Mouse (Mus musculus) olfactory bulb, adult 2 months (tissue): ENCODE data around the gene Vasn. TPM values are rescaled to one million over a fixed set of nuclear protein-coding genes. Genes with fewer than 3 reads are reported as not detected.

Experiments
- H3K27ac ChIP-seq: fragments of 200-500 bp; 2 replicates; pipeline ENCODE4 v1.5.1; 2012; ENCODE audit warnings: low read depth, low read length; ENCODE audit not compliant: insufficient read depth
- H3K4me1 ChIP-seq: fragments of 200-500 bp; 2 replicates; pipeline ENCODE4 v1.6.1; 2012; ENCODE audit warnings: low read length; ENCODE audit not compliant: control insufficient read depth, insufficient read depth
- H3K4me3 ChIP-seq: fragments of 200-500 bp; 2 replicates; pipeline ENCODE4 v1.5.1; 2012; ENCODE audit warnings: mild to moderate bottlenecking, low read depth, low read length, moderate library complexity; ENCODE audit not compliant: insufficient read depth
- CTCF ChIP-seq: fragments of 200-500 bp; IDR thresholded peaks from 2 replicates; pipeline ENCODE4 v1.5.1; 2012; ENCODE audit warnings: low read depth, mild to moderate bottlenecking, low read length, moderate library complexity; ENCODE audit not compliant: insufficient read depth
- POLR2A ChIP-seq: fragments of 200-500 bp; IDR thresholded peaks from 2 replicates; pipeline ENCODE4 v1.6.1; 2012; ENCODE audit warnings: mild to moderate bottlenecking, low read depth, low read length, moderate library complexity; ENCODE audit not compliant: insufficient read depth
- WGBS: fragments of 180-500 bp; shearing (Covaris S2); methylation state at CpG from one replicate; pipeline ENCODE4 v1.1.7; 2018; 5-methylcytosine and 5-hydroxymethylcytosine counted together
- polyA plus RNA-seq: library from polyadenylated mRNA; stranded (reverse); fragments of >200 nt; gene quantifications from 2 replicates; pipeline ENCODE4 v1.2.4, GENCODE M21; 2012; ENCODE audit warnings: low replicate concordance; ENCODE audit not compliant: missing spikeins, insufficient read depth, insufficient read length

Vasn gene
- polyA plus RNA-seq, 1 experiment: not detected

- WGBS: 49% methylated on average over 13 of the region's 13 CpGs
- Histone ChIP-seq H3K27ac (no peak overlapping the region; the same call in 1 of the 2 replicates), H3K4me1 (peaks cover 41% of the 10 kb centered on the region), H3K4me3 (no peak overlapping the region)
- TF ChIP-seq CTCF (no peak), POLR2A (no peak)
Observed at GRCm38 (mm10) chr16:4647651-4648141, 8.0 kb downstream of the Vasn start.

DNA sequence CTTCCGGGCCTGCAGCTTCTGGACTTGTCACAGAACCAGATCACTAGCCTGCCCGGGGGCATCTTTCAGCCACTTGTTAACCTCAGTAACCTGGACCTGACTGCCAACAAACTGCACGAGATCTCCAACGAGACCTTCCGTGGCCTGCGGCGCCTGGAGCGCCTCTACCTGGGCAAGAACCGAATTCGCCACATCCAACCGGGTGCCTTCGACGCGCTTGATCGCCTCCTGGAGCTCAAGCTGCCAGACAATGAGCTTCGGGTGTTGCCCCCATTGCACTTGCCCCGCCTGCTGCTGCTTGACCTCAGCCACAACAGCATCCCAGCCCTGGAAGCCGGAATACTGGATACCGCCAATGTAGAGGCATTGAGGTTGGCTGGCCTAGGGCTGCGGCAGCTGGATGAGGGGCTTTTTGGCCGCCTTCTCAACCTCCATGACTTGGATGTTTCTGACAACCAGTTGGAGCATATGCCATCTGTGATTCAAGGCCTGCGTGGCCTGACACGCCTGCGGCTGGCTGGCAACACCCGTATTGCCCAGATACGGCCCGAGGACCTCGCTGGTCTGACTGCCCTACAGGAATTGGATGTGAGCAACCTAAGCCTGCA lies 8.8 kb downstream of the Vasn start:
- no peak overlapping the region for H3K4me3 ChIP-seq
- TF ChIP-seq CTCF (no peak), POLR2A (no peak)
- WGBS: 89% methylated on average over 28 of the region's 28 CpGs
- H3K4me1 ChIP-seq: peaks cover 34% of the 10 kb centered on the region
- H3K27ac ChIP-seq: no peak overlapping the region

GRCm38 (mm10) chr16:4649211-4649610 lies 9.5 kb downstream of the Vasn start:
- TF ChIP-seq POLR2A: no peak
- TF ChIP-seq CTCF: no peak
- Histone ChIP-seq H3K4me3 (no peak overlapping the region), H3K27ac (no peak overlapping the region), H3K4me1 (peaks cover 28% of the 10 kb centered on the region)
- WGBS: 87% methylated on average over 5 of the region's 5 CpGs

DNA sequence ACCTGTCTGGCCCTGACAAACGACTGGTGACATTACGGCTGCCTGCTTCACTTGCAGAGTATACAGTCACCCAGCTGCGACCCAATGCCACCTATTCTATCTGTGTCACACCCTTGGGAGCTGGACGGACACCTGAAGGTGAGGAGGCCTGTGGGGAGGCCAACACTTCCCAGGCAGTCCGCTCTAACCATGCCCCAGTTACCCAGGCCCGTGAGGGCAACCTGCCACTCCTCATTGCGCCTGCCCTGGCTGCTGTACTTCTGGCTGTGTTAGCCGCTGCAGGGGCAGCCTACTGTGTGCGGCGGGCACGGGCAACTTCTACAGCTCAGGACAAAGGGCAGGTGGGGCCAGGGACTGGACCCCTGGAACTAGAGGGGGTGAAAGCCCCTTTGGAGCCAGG lies 10.0 kb downstream of the Vasn start:
- TF ChIP-seq POLR2A (no peak), CTCF (no peak)
- no peak overlapping the region for H3K27ac ChIP-seq
- 91% methylated on average over 11 of the region's 11 CpGs for WGBS
- no peak overlapping the region for H3K4me3 ChIP-seq
- H3K4me1 ChIP-seq: peaks cover 28% of the 10 kb centered on the region

DNA sequence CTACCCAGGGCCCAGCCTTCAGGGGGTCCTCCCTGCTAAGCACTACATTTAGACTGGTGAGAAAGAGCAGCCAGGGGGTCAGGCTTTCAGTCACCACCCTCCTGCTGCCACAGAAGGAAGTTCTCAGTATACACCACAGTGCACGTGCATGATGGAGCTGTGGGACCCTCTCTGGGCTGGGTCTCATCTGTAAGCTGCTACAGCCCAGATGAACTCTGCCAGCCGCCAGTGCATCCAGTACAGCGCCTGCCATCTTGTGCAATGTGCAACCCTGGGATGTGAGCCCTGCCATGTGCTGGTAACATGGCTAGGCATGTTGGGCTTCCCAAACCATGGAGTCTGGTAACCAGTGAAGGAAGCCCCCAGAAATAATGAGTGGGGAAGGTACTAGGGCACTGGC lies 10.4 kb downstream of the Vasn start:
- WGBS: 89% methylated on average over 3 of the region's 3 CpGs
- TF ChIP-seq CTCF (no peak), POLR2A (no peak)
- peaks cover 28% of the 10 kb centered on the region for H3K4me1 ChIP-seq
- H3K4me3 ChIP-seq: no peak overlapping the region
- no peak overlapping the region for H3K27ac ChIP-seq

- no peak for TF ChIP-seq POLR2A
- TF ChIP-seq CTCF: no peak
- H3K27ac ChIP-seq: no peak overlapping the region
- no peak overlapping the region for H3K4me3 ChIP-seq
- H3K4me1 ChIP-seq: peaks cover 36% of the 10 kb centered on the region
- WGBS: 79% methylated on average over 1 of the region's 1 CpGs
Observed at GRCm38 (mm10) chr16:4651081-4651480, 11.3 kb downstream of the Vasn start.

GRCm38 (mm10) chr16:4651624-4652023 lies 11.9 kb downstream of the Vasn start:
- WGBS: 69% methylated on average over 7 of the region's 7 CpGs
- peaks cover 42% of the 10 kb centered on the region for H3K4me1 ChIP-seq

DNA sequence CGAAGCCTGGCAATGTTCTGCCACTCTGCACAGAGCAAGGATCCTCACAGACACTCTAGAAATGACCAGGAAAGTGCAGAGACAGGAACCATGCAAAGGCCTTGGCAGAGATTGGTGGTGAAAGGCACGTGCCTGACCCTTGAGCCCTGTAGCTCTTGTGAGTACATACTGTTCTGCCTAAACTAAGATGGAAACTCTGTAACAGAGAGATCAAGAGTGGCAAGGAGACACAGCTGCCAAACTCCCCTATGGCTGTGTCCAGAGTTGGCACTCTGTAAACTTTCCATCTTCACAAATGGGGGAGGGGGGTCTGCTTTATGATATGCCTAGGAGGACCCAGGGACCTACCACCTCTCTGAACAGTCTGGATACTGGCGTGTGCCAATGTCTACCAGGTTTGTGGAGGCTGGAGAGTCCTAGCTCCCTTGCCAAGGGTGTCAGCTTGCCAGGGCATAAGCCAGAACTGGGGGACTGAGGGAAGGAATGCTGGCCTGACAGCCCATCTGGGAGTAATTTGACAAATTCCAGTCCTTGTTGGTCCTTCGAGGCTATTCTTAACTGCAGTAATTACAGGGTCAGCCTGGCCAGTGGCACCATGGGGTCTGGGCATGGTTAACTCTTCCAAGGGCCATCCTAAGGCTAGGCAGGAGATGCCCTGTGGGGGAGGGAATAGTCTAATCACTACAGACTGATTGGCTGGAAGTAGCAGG lies 13.1 kb downstream of the Vasn start:
- WGBS: 48% methylated on average over 4 of the region's 4 CpGs
- H3K27ac ChIP-seq: no peak overlapping the region
- peaks cover 36% of the 10 kb centered on the region for H3K4me1 ChIP-seq
- no peak overlapping the region for H3K4me3 ChIP-seq
- TF ChIP-seq POLR2A (no peak), CTCF (no peak)

More at GRCm38 (mm10) chr16:4651624-4652023, 11.9 kb downstream of the Vasn start:
- H3K27ac ChIP-seq: no peak overlapping the region
- no peak overlapping the region for H3K4me3 ChIP-seq
- no peak for TF ChIP-seq CTCF
- TF ChIP-seq POLR2A: no peak

- H3K4me3 ChIP-seq: no peak overlapping the region
- H3K27ac ChIP-seq: no peak overlapping the region
- peaks cover 32% of the 10 kb centered on the region for H3K4me1 ChIP-seq
- TF ChIP-seq CTCF: no peak
- no peak for TF ChIP-seq POLR2A
- WGBS: 79% methylated on average over 10 of the region's 10 CpGs
Observed at GRCm38 (mm10) chr16:4654706-4655105, 15.0 kb downstream of the Vasn start.

DNA sequence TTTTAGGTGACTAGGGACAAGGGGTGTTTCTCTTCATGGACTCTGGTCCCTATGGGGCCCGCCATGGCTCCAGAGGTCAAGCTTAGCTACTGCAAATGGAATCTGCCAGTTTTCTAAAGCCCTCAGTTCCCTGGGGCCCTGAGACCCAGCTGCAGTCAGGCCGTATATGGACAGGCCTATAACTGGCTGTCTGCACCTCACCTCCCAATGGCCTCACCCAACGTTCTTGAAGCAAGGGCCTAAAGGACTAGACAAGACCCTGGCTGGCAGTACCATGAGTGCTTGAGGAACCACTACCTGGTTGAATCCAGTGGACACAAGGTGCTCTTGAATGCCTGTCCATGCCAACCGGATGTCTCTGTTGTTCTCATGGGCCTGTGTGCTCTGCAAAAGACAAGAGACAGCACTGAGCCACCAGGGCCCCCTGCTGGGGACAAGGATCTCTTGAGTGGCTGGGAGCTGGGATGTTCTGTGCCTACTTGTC lies 15.6 kb downstream of the Vasn start:
- no peak overlapping the region for H3K4me3 ChIP-seq
- no peak for TF ChIP-seq POLR2A
- no peak for TF ChIP-seq CTCF
- H3K4me1 ChIP-seq: peaks cover 32% of the 10 kb centered on the region
- WGBS: 79% methylated on average over 4 of the region's 4 CpGs
- H3K27ac ChIP-seq: no peak overlapping the region
